Mouse (Mus musculus): Measurements from ENCODE around the gene Rai14.

DNA sequence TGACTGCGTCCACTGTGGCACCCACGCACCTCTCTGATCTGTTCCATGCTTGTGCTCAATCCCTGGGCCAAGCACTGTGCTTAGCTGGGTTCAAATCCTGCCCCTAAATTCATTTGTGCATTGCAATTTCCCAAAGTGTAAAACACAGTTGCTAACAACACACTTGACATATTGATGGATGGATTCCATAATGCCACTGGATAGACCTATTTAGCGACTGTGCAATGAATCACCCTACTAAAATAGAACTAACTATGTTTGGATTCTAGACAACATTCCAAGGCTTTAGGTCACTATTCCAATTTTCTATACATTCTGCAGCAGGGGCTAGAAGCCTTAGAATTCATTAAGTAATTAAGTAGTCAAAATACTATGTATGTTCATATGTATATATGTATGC is 73.7 kb downstream of the Rai14 start:
- no peak for TF ChIP-seq POLR2A (IDR thresholded peaks at IDR 0.05; ENCODE audit: control insufficient read depth, extremely low read depth, insufficient read depth, low read length, poor library complexity)
- no peak for TF ChIP-seq CTCF (IDR thresholded peaks at IDR 0.05; ENCODE audit: borderline replicate concordance, control insufficient read depth, extremely low read depth, insufficient read depth, low read length, poor library complexity)

Data from thymus, adult 2 months (tissue).